Comparison of ENCODE assay signal across 15 mouse cellular contexts in genomic region chr10:61365902-61366301, GRCm38 (mm10). TPM values are rescaled to one million over a fixed set of nuclear protein-coding genes. Genes with fewer than 3 reads are reported as not detected.
DNase-seq lines count a peak whose midpoint lies in the region; ATAC-seq and TF ChIP-seq lines count a peak whose summit lies in the region.
"Had no signal": no experiment of that assay in that cellular context is flagged by ENCODE, and none has a peak within 500 bp of the region (broad histone marks: within the 10 kb centered on the region; RNA-seq: fewer than 3 reads in every experiment).

No protein-coding gene starts in this region.

- no peaks in the 10 kb centered on the region for H3K27me3 ChIP-seq in forebrain, embryonic 10.5 days (ENCODE audit: poor library complexity, severe bottlenecking)
- no peaks in the 10 kb centered on the region for H3K27me3 ChIP-seq in forebrain, embryonic 14.5 days (replicated peaks; ENCODE audit: control insufficient read depth, insufficient read depth, low read length)
- H3K27me3 ChIP-seq in liver, embryonic 14.5 days (ENCODE audit: control insufficient read depth, insufficient read depth, low read length): no peaks in the 10 kb centered on the region
- no peaks in the 10 kb centered on the region for H3K27me3 ChIP-seq in liver, embryonic 11.5 days (replicated peaks; ENCODE audit: control insufficient read depth, insufficient read depth, low read length)
- H3K27me3 ChIP-seq: forebrain, embryonic 15.5 days; limb, embryonic 15.5 days had no signal

- peaks cover 45% of the 10 kb centered on the region for H3K4me1 ChIP-seq in forebrain, embryonic 10.5 days
- no peaks in the 10 kb centered on the region for H3K4me1 ChIP-seq in forebrain, embryonic 14.5 days (ENCODE audit: control insufficient read depth, insufficient read depth, low read length)
- no peaks in the 10 kb centered on the region for H3K4me1 ChIP-seq in liver, embryonic 14.5 days (replicated peaks; ENCODE audit: control insufficient read depth in 2 of 2, insufficient read depth in 2 of 2, low read length in 1 of 2)
- peaks cover 8% of the 10 kb centered on the region; the same call in 1 of the 2 replicates for H3K4me1 ChIP-seq in liver, embryonic 11.5 days (replicated peaks; ENCODE audit: control insufficient read depth, insufficient read depth, low read length)
- H3K4me1 ChIP-seq: forebrain, embryonic 15.5 days had no signal

- ATAC-seq in forebrain, embryonic 14.5 days: no peak
- ATAC-seq in liver, embryonic 14.5 days (ENCODE audit: insufficient read depth): no peak
- no peak for ATAC-seq in liver, embryonic 11.5 days (replicated peaks; ENCODE audit: low FRiP score)
- ATAC-seq in megakaryocyte progenitor cell, adult 5-6 weeks (replicated peaks; ENCODE audit: poor library complexity): 0 out of 2 replicates have a peak, but pooled peaks have one; percentile 23
- ATAC-seq: CD4-positive, CD25-positive, alpha-beta regulatory T cell, adult 4 months; forebrain, embryonic 15.5 days; inflammation-experienced regulatory T-cells, adult 6 months had no signal

- intact Hi-C loops in heart, postnatal 25 days (cut with DNase I): loop anchor here (2.0 kb wide), 1 partner anchor 17 kb away; the partner anchor contains the start of gene Pald1

- WGBS in forebrain, embryonic 10.5 days: 77% methylated on average over 1 of the region's 1 CpGs
- 80% methylated on average over 1 of the region's 1 CpGs for WGBS in forebrain, embryonic 14.5 days
- 33% methylated on average over 1 of the region's 1 CpGs for WGBS in liver, embryonic 14.5 days (ENCODE audit: insufficient replicate concordance)
- WGBS in liver, embryonic 11.5 days: 30% methylated on average over 1 of the region's 1 CpGs

- 0 out of 2 replicates have a peak overlapping the region, but pooled peaks have one; percentile 60 for H3K27ac ChIP-seq in forebrain, embryonic 10.5 days
- no peak overlapping the region for H3K27ac ChIP-seq in forebrain, embryonic 14.5 days (ENCODE audit: low read depth, low read length)
- H3K27ac ChIP-seq in liver, embryonic 14.5 days: no peak overlapping the region
- no peak overlapping the region for H3K27ac ChIP-seq in liver, embryonic 11.5 days (ENCODE audit: low read depth, low read length)
- H3K27ac ChIP-seq: forebrain, embryonic 15.5 days; limb, embryonic 15.5 days had no signal

- H3K9me3 ChIP-seq in forebrain, embryonic 10.5 days: peaks cover 3% of the 10 kb centered on the region; the same call in 1 of the 2 replicates
- H3K9me3 ChIP-seq in forebrain, embryonic 14.5 days (replicated peaks; ENCODE audit: control insufficient read depth, low read length): no peaks in the 10 kb centered on the region
- H3K9me3 ChIP-seq in liver, embryonic 14.5 days (ENCODE audit: control insufficient read depth, low read length): no peaks in the 10 kb centered on the region
- no peaks in the 10 kb centered on the region for H3K9me3 ChIP-seq in liver, embryonic 11.5 days (ENCODE audit: control insufficient read depth, low read length)
- H3K9me3 ChIP-seq: forebrain, embryonic 15.5 days; limb, embryonic 15.5 days had no signal

- no peak overlapping the region for H3K4me3 ChIP-seq in forebrain, embryonic 10.5 days
- no peak overlapping the region for H3K4me3 ChIP-seq in forebrain, embryonic 14.5 days (ENCODE audit: low read depth, low read length)
- no peak overlapping the region for H3K4me3 ChIP-seq in liver, embryonic 14.5 days (ENCODE audit: insufficient read depth in 1 of 2, low read depth in 2 of 2, low read length in 2 of 2)
- no peak overlapping the region for H3K4me3 ChIP-seq in liver, embryonic 11.5 days (ENCODE audit: low read depth, low read length)
- H3K4me3 ChIP-seq: forebrain, embryonic 15.5 days; limb, embryonic 15.5 days had no signal

- TF ChIP-seq EP300 in liver, embryonic 14.5 days (IDR thresholded peaks at IDR 0.05; ENCODE audit: low read depth): no peak

- H3K36me3 ChIP-seq in forebrain, embryonic 10.5 days (replicated peaks): peaks cover 10% of the 10 kb centered on the region
- H3K36me3 ChIP-seq in forebrain, embryonic 14.5 days (ENCODE audit: control insufficient read depth, insufficient read depth, low read length): no peaks in the 10 kb centered on the region
- H3K36me3 ChIP-seq in liver, embryonic 14.5 days (replicated peaks; ENCODE audit: control insufficient read depth, insufficient read depth, low read depth): no peaks in the 10 kb centered on the region
- no peaks in the 10 kb centered on the region; the same call in 1 of the 2 replicates for H3K36me3 ChIP-seq in liver, embryonic 11.5 days (ENCODE audit: control insufficient read depth, insufficient read depth, low read length)
- H3K36me3 ChIP-seq: forebrain, embryonic 15.5 days had no signal

- TF ChIP-seq CTCF in liver, embryonic 14.5 days (IDR thresholded peaks at IDR 0.05; ENCODE audit: low read depth): peak; percentile 12; the same call in 1 of the 2 replicates

- H3K9ac ChIP-seq in forebrain, embryonic 14.5 days (ENCODE audit: low read length): no peak overlapping the region
- H3K9ac ChIP-seq in liver, embryonic 14.5 days (replicated peaks): no peak overlapping the region
- no peak overlapping the region for H3K9ac ChIP-seq in liver, embryonic 11.5 days (ENCODE audit: low read depth, low read length)
- H3K9ac ChIP-seq: forebrain, embryonic 15.5 days; limb, embryonic 15.5 days had no signal

- H3K4me2 ChIP-seq in forebrain, embryonic 14.5 days (ENCODE audit: low read length): no peak overlapping the region
- H3K4me2 ChIP-seq in liver, embryonic 14.5 days (ENCODE audit: low read depth): no peak overlapping the region
- H3K4me2 ChIP-seq in liver, embryonic 11.5 days: no peak overlapping the region
- H3K4me2 ChIP-seq: forebrain, embryonic 15.5 days; limb, embryonic 15.5 days had no signal

- DNase-seq in forebrain, embryonic 10.5 days (ENCODE audit: extremely low spot score, low spot score): no peak
- DNase-seq in forebrain, embryonic 14.5 days (ENCODE audit: low spot score): no peak
- DNase-seq in liver, embryonic 14.5 days (ENCODE audit: low read depth in 3 of 3, low spot score in 3 of 3): no peak
- no peak for DNase-seq in liver, embryonic 11.5 days (ENCODE audit: low spot score)
- DNase-seq in heart, postnatal 25 days (ENCODE audit: low spot score): peak; percentile 64
- DNase-seq in cerebellum, postnatal 14 days: no peak
- DNase-seq in embryo, embryonic 10.5 days (ENCODE audit: low spot score): no peak
- DNase-seq: right cerebral cortex, postnatal 25 days; thymus, adult 2 months had no signal

RNA-seq across cellular contexts. Expression of gene Pald1, which starts 17.4 kb away (rescaled TPM):
- 36.0 and 36.2 TPM in 2 replicates for polyA plus RNA-seq in forebrain, embryonic 10.5 days (2016; fragmentation: Nextera tagmentation; extraction: Ambion mirVana)
- 10.0 and 15.6 TPM in 2 replicates for polyA plus RNA-seq in forebrain, embryonic 14.5 days (2014; fragmentation: Nextera tagmentation; extraction: Ambion mirVana)
- polyA plus RNA-seq in liver, embryonic 14.5 days (2012; rRNA removed): 3.5 and 4.4 TPM in 2 replicates
- 3.8 and 4.0 TPM in 2 replicates for polyA plus RNA-seq in liver, embryonic 14.5 days (2014; fragmentation: Nextera tagmentation; extraction: Ambion mirVana)
- 17.0 and 18.4 TPM in 2 replicates for polyA plus RNA-seq in liver, embryonic 11.5 days (2014; fragmentation: Nextera tagmentation; extraction: Ambion mirVana)
- total RNA-seq in heart, postnatal 25 days (2021): 10 to 100 TPM; 16.1 to 21.9 TPM
- total RNA-seq in megakaryocyte progenitor cell, adult 5-6 weeks (2015): not detected in 2 replicates
- total RNA-seq in megakaryocyte progenitor cell, adult 5-6 weeks (2017): not detected in 2 replicates
- polyA plus RNA-seq: CD4-positive, CD25-positive, alpha-beta regulatory T cell, adult 4 months had no signal

RNA-seq across cellular contexts. Expression of gene Nodal, which starts 51.9 kb away (rescaled TPM):
- 0.42 and 0.50 TPM in 2 replicates for polyA plus RNA-seq in forebrain, embryonic 10.5 days (2016; fragmentation: Nextera tagmentation; extraction: Ambion mirVana)
- polyA plus RNA-seq in forebrain, embryonic 14.5 days (2014; fragmentation: Nextera tagmentation; extraction: Ambion mirVana): 0.14 TPM in 1 of 2 replicates, not detected in the other
- polyA plus RNA-seq in liver, embryonic 14.5 days (2012; rRNA removed): 0.58 and 0.64 TPM in 2 replicates
- polyA plus RNA-seq in liver, embryonic 14.5 days (2014; fragmentation: Nextera tagmentation; extraction: Ambion mirVana): 0.57 and 0.72 TPM in 2 replicates
- polyA plus RNA-seq in liver, embryonic 11.5 days (2014; fragmentation: Nextera tagmentation; extraction: Ambion mirVana): 0.84 and 0.86 TPM in 2 replicates
- under 1 TPM in 1 of 2 experiments, not detected in 1; 0.10 TPM for total RNA-seq in heart, postnatal 25 days (2021)
- total RNA-seq in megakaryocyte progenitor cell, adult 5-6 weeks (2015): not detected in 2 replicates
- not detected in 2 replicates for total RNA-seq in megakaryocyte progenitor cell, adult 5-6 weeks (2017)
- polyA plus RNA-seq: CD4-positive, CD25-positive, alpha-beta regulatory T cell, adult 4 months; neural tube, embryonic 11.5 days had no signal
